Mouse (Mus musculus): ENCODE measurements around the gene Gm20843.
"Not testable (repeated sequence)": the region's sequence is repeated elsewhere in the genome, so short reads cannot be mapped to it uniquely, and the experiment has no call there.

The Gm20843 gene

GRCm38 (mm10) chrY:72247018-72247417 is at the start of gene Gm20843:
Gm20843 (minus strand) TSS chrY:72247118.
- DNase-seq (ENCODE audit: low spot score) = not testable (repeated sequence)
